Mouse (Mus musculus): ENCODE data around the gene Erc2. TPM values are rescaled to one million over a fixed set of nuclear protein-coding genes. Genes with fewer than 3 reads are reported as not detected.
A peak's percentile ranks its signal among the peaks of the same experiment; 100 is the strongest.

Gene Erc2
- 1 to 10 TPM; 5.0 to 8.5 TPM for total RNA-seq (2021)
- long read RNA-seq, experiment 1, result 0 reads
- long read RNA-seq, experiment 2, full-length matches to known transcripts, result 2 of 2 reads
- long read RNA-seq, experiment 2, partial matches to known transcripts, result 0 of 2 reads
- long read RNA-seq, experiment 2, other reads (novel, unspliced or antisense), result 0 of 2 reads

DNA sequence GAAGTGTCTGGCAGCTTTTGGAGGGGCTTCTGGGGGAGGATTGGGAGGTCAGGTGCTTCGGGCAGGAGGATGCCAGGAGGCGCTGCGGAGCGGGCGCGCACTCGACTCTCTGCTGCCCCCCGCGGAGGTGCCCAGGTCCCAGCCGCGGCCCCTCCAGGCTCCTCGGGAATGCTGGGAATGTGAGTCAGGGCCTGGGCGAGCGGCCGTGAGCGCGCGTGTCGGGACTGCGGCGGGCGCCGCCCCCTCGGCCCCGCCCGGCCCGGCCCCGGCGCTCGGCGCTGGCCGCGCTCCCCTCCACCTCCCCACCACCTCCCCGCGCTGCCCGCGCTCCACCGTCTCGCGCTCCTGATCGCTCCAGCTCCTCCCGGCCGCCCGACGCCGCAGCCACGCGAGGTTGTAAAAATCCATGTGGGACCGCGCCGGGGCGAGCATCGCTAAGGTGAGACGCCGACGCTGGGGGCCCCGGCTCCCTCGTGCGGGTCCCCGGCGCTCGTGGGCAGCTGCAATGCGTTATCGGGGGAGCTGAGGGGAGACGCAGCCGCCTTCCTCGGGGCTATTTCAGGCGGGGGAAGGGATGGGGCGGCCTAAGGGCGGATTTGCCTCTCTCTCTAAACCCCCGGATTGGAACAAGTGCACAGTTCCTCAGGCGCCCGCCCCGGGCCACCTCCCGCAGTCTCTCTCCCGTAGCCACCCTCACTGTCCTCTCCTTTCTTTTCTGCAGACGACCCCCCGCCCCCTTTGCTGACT is at the start of gene Erc2:
Erc2 (plus strand) TSS at position 253 of the 747 bp plus-strand sequence.
- DNase-seq (ENCODE audit: low spot score in 2 of 2), result peak; percentile 67 to 76

- no peak for DNase-seq (ENCODE audit: low spot score in 2 of 2)
Measured at GRCm38 (mm10) chr14:27578443-27578842, 43.8 kb upstream of the Erc2 start.

DNA sequence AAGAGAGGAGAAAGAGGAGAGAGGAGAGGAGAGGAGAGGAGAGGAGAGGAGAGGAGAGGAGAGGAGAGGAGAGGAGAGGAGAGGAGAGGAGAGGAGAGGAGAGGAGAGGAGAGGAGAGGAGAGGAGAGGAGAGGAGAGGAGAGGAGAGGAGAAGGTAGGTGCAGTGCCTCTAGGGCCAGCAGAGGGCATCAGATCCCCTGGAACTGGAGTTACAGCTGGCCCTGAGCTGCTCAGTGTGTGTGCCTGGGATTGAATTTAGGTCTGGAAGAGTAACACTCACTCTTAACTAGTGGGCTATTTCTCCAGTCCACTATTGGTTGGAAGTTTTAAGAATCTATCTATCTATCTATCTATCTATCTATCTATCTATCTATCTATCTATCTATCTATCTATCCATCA is 32.6 kb upstream of the Erc2 start:
- peak; percentile 22 to 26 for DNase-seq (ENCODE audit: low spot score in 2 of 2)

DNA sequence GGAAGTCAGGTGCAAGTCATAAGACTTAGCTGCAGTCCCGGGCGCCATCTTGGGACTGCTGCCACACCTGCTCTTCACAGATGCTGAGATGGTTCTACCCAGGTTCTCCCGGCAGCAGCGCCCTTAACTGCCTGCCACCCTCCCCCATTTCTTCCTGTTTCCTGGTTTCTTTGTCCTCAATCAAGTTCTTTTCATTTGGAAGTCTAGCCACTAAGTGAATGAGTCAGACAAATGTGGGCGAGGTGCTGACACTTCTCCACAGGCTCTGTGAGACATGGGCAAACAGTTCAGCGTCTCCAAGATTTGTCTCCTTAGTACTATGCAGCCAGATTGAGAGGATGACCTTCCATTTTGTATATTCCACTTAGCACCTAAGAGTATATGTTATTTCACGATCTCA is 30.1 kb upstream of the Erc2 start:
- DNase-seq (ENCODE audit: low spot score in 2 of 2), result no peak

DNA sequence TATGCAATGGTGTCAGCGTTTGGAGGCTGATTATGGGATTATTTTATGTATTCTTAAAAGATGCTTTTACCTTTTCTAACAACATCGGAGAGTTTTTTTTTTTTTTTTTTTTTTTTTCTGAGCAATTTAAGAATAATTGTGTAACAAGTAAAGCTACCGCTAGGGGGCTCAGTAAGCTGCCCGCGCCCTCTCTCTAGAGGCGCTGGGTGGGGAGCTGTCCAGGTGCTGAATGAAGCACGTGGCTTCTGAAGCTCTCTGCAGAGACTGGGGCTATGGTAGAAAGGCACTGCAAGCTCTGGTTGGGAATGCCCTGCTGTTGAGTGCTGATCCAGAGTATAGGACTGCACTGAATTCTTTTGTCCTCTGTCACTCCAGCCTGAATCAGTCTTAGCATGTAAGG is 26.0 kb upstream of the Erc2 start:
- peak; percentile 75 to 78 for DNase-seq (ENCODE audit: low spot score in 2 of 2)

- peak; percentile 38 to 54 for DNase-seq (ENCODE audit: low spot score in 2 of 2)
Measured at GRCm38 (mm10) chr14:27602136-27602535, 20.1 kb upstream of the Erc2 start.

DNA sequence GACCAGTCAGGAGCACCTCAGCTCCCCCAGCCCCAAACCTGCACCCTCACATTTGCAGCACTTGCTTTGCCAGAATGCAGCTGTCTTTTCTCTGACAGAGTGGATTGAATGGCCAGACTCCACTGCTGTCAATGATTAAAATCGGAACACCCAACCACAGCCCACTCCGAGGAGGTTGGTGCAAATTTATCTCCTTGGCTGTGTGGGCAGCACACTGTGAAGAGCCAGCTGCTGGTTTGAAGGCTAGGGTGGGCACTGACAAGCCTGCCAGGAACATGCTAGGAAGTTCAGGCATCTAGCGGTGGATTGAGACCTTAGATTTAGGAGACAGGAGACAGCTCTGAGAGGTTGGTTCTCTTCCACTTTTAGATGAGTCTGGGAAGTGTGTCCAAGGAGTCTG is 14.8 kb upstream of the Erc2 start:
- no peak for DNase-seq (ENCODE audit: low spot score in 2 of 2)

- no peak for DNase-seq (ENCODE audit: low spot score in 2 of 2)
Measured at GRCm38 (mm10) chr14:27613766-27614165, 8.5 kb upstream of the Erc2 start.

GRCm38 (mm10) chr14:27617286-27617685 is 4.9 kb upstream of the Erc2 start:
- no peak for DNase-seq (ENCODE audit: low spot score in 2 of 2)

DNA sequence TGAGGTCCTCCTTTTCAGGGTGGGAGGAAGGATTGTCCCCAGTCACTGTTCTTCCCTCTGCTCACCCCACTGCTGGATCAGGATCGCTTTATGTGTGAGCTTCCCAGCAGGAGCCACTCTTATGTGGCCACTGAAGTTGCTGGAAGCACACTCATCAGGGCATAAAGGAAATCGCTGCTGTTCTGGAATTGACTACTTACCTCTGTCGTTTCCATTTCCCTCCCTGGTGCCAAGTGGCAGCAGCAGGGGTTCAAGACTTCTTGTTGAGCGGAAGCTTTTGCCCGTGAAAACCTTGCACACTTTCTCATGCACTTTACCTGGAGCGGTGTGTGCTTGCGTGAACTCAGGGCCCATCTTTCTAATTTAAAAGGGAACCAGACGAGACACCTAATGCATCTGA is 652 bp upstream of the Erc2 start:
- DNase-seq (ENCODE audit: low spot score in 2 of 2), result no peak

- DNase-seq (ENCODE audit: low spot score in 2 of 2), result no peak
Measured at GRCm38 (mm10) chr14:27622923-27623219, 643 bp downstream of the Erc2 start.

DNA sequence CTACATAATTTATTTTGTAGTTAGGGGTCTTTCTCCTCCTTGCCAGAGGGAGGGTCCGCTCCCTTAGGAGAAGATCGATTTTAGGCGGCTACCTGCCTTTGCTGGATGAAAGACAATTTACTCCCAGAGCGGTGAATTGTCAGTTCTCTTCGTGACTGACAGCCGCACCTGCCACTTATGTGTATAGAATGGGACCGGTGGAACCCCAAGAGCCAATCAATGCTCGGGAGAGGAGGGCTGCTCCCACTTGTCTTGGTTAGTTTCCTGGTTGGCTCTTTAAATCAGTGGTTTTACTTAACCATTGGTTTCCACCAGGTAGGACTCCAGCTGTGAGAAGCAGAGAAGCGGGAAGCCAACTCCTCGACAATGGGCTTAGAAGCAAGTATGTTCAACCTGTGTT is 1.1 kb downstream of the Erc2 start:
- DNase-seq (ENCODE audit: low spot score in 2 of 2), result no peak

DNA sequence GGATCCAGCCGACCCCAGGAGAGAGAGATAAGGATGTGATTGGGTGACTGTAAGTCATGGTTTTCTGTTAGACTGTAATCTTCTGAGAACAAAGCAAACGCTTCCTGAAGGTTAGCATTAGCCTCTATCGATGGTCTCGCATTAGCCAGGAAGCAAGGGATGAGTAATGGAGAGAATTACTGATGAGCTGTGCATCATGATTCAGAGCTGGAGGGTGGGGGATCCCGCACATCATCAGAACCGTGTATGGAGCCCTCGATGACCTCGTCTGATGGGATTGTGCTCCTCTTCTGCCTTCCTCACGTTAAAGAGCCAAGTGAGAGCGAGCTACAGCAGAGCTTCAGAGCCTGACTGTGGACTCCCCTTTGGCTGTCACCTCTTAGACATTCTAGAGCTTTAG is 6.5 kb downstream of the Erc2 start:
- no peak for DNase-seq (ENCODE audit: low spot score in 2 of 2)

DNA sequence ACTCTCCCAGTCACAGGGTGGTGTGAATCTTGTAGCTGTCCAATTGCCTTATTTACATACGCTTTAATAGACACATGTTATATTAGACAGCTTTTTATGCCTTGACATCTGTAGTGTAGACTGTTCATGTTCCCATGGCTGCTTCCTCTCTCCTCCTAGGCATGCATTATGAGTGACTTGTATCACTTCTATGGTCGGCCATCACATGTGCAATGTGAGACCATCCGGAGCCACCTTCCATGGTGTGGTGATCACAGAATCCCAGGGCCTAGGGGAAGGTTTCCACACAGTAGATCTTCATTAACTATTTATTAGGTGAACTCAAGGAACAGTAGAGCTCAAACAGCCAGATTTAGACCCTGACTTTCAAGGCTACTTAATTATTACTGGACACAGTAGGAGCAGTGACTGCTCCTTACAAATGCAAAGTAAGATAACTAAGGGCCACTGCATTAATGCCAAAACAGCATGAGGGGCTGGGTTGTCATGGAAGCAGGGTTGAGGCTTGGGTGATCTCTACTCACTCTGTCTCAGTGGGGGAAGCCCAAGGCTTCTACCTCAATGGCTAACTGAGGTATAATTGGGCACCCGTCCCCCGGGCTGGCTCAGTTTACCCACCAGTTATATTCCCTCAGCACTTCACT is 7.3 kb downstream of the Erc2 start:
- no peak for DNase-seq (ENCODE audit: low spot score in 2 of 2)

DNA sequence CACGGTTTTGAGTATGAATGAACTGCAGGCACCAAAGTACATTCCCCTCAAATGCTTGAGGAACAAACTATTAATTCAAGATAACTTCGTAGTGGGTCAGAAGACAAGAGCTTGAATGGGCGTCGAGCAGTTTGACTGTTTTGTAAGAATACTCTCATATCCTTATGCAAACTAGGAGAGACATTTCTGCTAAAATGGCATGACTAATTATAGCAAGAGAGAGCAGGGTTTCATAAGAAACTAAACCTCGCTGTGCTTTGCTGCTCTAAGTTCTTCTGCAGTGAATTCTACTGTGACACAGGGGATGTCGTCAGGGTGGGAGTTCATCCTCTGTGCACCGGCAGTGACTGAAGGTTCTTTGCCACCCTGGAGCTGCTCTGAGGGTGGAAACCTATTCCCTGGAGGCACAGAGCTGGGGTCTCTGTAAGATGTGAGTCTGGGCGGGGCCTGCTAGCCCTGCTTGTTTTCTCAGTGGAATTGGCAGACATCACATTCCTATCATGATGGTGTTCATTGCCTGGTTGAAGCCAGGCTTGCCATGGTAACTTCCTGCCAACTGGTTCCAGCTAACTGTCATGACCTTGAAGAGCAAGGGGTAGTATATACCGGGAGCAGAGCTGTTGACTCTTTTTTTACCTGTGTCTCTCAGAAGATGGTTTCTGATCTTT is 8.9 kb downstream of the Erc2 start:
- DNase-seq (ENCODE audit: low spot score in 2 of 2), result no peak

DNA sequence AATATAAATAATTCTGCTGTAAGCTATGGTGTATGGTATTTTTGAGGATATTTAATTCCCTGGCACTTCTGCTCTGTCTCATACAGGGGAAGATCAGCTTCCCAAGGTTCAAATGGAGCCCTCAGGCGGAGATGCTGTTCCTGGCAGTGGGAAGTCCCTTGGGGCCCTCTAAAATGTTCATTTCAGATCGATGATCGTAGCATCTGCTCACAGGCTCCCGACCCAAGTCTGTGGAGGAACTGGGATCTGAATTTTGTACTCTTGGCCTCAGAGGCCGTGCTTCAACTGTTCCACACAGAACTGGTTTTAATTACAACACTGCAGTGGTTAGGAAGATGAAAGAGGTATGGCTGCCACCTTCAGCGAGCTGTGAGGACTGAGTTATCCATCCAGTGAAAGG is 12.5 kb downstream of the Erc2 start:
- DNase-seq (ENCODE audit: low spot score in 2 of 2), result no peak

- DNase-seq (ENCODE audit: low spot score in 2 of 2), result no peak
Measured at GRCm38 (mm10) chr14:27636556-27636955, 14.3 kb downstream of the Erc2 start.

GRCm38 (mm10) chr14:27641382-27641781 is 19.2 kb downstream of the Erc2 start:
- DNase-seq (ENCODE audit: low spot score in 2 of 2), result no peak

DNA sequence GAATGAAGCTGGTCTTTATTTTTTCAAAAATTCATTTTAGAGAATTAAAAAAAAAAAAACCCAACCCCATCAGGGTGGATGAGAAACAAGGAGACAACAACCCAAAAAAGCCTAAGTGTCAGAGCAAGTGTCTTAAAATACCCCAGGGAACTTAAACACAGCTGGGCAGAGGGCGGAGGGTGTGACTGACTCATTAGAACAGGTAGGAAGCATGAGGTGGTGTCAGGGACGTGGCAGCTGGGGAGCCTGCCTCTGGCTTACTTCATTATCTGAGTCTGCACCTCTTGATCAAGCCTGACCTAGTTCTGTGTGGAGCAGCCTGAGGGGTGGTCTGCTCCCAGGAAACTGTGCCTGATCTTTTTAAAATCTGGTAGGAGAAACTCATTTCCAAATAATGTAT is 20.8 kb downstream of the Erc2 start:
- no peak for DNase-seq (ENCODE audit: low spot score in 2 of 2)

DNA sequence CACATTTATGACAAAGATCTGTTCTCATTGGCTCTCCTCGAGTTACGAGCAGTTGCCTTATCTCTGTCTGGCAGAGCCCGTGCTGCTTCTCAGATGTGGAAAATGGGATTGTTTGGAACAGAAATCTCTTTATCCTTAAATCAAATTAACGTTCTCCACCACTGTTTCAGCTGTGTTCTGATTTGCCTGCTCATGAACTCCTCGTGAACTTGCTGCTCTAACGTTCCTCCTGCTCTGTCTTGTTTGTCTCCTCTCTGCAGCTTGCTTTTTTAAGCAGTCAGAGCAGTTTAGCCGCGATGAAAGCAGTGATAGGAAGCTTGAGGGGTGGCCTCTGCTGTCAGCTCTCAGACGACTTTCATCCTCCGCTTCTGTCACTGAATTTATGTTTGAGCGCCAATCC is 32.4 kb downstream of the Erc2 start:
- no peak for DNase-seq (ENCODE audit: low spot score in 2 of 2)

DNA sequence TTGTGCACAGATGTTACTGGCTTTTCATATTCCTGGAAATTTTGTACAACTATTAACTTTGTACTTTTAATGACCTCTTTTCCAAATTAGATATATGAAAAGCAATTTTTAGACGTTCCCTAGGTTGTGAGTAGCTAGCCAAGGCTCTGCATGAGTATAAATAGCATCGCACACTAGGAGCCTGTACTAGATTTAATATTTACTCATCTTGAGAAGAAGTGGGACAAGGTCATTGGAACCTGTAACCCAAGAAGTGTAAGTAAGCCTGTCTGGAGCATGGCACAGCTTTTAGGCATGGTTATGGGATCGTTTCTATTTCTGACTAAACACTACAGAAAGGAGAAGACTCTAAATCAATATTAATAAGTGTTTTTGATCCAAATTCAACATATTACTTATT is 36.4 kb downstream of the Erc2 start:
- no peak for DNase-seq (ENCODE audit: low spot score in 2 of 2)

- no peak for DNase-seq (ENCODE audit: low spot score in 2 of 2)
Measured at GRCm38 (mm10) chr14:27661466-27661865, 39.2 kb downstream of the Erc2 start.

Measured in adrenal gland, adult 18-20 months (tissue).